Mouse (Mus musculus) embryonic facial prominence, embryonic 11.5 days (tissue): ENCODE data around the gene Bscl2. TPM values are rescaled to one million over a fixed set of nuclear protein-coding genes. Genes with fewer than 3 reads are reported as not detected.
A peak's percentile ranks its signal among the peaks of the same experiment; 100 is the strongest.

Experiments used
- ATAC-seq: fragments of 200-750 bp; cut with Nextera tagmentation; replicated peaks from 2 replicates; pipeline ENCODE4 v1.8.0; 2017; ENCODE audit warnings: low read depth; ENCODE audit not compliant: insufficient number of reproducible peaks, low FRiP score, low TSS enrichment
- DNase-seq: peaks from one replicate; pipeline ENCODE4 v3.0.0-alpha.2; 2015; ENCODE audit warnings: low spot score
- H3K27ac ChIP-seq: fragments of 300-500 bp; sonication (generic); replicated peaks from 2 replicates; pipeline ENCODE4 v1.5.1; 2014; ENCODE audit warnings: mild to moderate bottlenecking, low read depth, low read length, control low read depth
- H3K27me3 ChIP-seq: fragments of 300-500 bp; sonication (generic); 2 replicates; pipeline ENCODE4 v1.6.1; 2014; ENCODE audit warnings: mild to moderate bottlenecking, low read length, moderate library complexity, mixed read lengths; ENCODE audit not compliant: control insufficient read depth, insufficient read depth
- H3K36me3 ChIP-seq: fragments of 300-500 bp; sonication (generic); replicated peaks from 2 replicates; pipeline ENCODE4 v1.6.1; 2014; ENCODE audit warnings: low read depth, mild to moderate bottlenecking, low read length, moderate library complexity, mixed read lengths; ENCODE audit not compliant: control insufficient read depth, insufficient read depth
- H3K4me1 ChIP-seq: fragments of 300-500 bp; sonication (generic); 2 replicates; pipeline ENCODE4 v1.6.1; 2014; ENCODE audit warnings: low read length, mixed read lengths; ENCODE audit not compliant: control insufficient read depth, insufficient read depth
- H3K4me2 ChIP-seq: fragments of 300-500 bp; sonication (generic); 2 replicates; pipeline ENCODE4 v1.6.1; 2014; ENCODE audit warnings: low read depth, mild to moderate bottlenecking, control low read depth, low read length, moderate library complexity
- H3K4me3 ChIP-seq: fragments of 300-500 bp; sonication (generic); 2 replicates; pipeline ENCODE4 v1.5.1; 2014; ENCODE audit warnings: low read depth, low read length, control low read depth
- H3K9ac ChIP-seq: fragments of 300-500 bp; sonication (generic); replicated peaks from 2 replicates; pipeline ENCODE4 v1.6.1; 2014; ENCODE audit warnings: mild to moderate bottlenecking, control low read depth, low read length
- H3K9me3 ChIP-seq: fragments of 300-500 bp; sonication (generic); replicated peaks from 2 replicates; pipeline ENCODE4 v1.6.1; 2016; ENCODE audit warnings: mild to moderate bottlenecking, low read length, inconsistent platforms, mixed read lengths; ENCODE audit not compliant: control insufficient read depth
- WGBS: fragments of 180-500 bp; shearing (Covaris S2); extraction: QIAGEN DNeasy Blood & Tissue Kit; methylation state at CpG from one replicate; pipeline ENCODE4 v1.1.7; 2014; 5-methylcytosine and 5-hydroxymethylcytosine counted together
- polyA plus RNA-seq: library from polyadenylated mRNA; unstranded; fragments of >200 nt; fragmentation: Nextera tagmentation; extraction: Ambion mirVana; gene quantifications from 2 replicates; pipeline ENCODE4 v1.2.1, GENCODE M21; 2014

Gene Bscl2
- polyA plus RNA-seq, 1 experiment from 2014 or later, result 29.9 TPM

GRCm38 (mm10) chr19:8803204-8803780 is 34.0 kb upstream of the Bscl2 start:
- DNase-seq (no peak), ATAC-seq (no peak)
- 91% methylated on average over 9 of the region's 9 CpGs for WGBS
- Histone ChIP-seq H3K9me3 (no peaks in the 10 kb centered on the region), H3K4me3 (peak overlapping the region; percentile 43), H3K4me1 (no peaks in the 10 kb centered on the region), H3K4me2 (no peak overlapping the region), H3K27ac (no peak overlapping the region), H3K9ac (peak overlapping the region; percentile 37; the same call in 1 of the 2 replicates), H3K36me3 (no peaks in the 10 kb centered on the region), H3K27me3 (no peaks in the 10 kb centered on the region)

- Histone ChIP-seq H3K4me1 (no peaks in the 10 kb centered on the region), H3K27me3 (no peaks in the 10 kb centered on the region), H3K4me2 (no peak overlapping the region), H3K4me3 (no peak overlapping the region), H3K9ac (no peak overlapping the region), H3K27ac (no peak overlapping the region), H3K36me3 (no peaks in the 10 kb centered on the region), H3K9me3 (no peaks in the 10 kb centered on the region)
- ATAC-seq (no peak), DNase-seq (no peak)
- 91% methylated on average over 11 of the region's 11 CpGs for WGBS
These were observed 33.2 kb upstream of the Bscl2 start for GRCm38 (mm10) chr19:8803879-8804660.

GRCm38 (mm10) chr19:8806810-8807209 is 30.5 kb upstream of the Bscl2 start:
- H3K4me2 ChIP-seq, result no peak overlapping the region
- 91% methylated on average over 5 of the region's 5 CpGs for WGBS
- H3K4me1 ChIP-seq, result no peaks in the 10 kb centered on the region
- ATAC-seq (no peak), DNase-seq (no peak)
- H3K9me3 ChIP-seq, result no peaks in the 10 kb centered on the region
- 0 out of 2 replicates have a peak, but pooled peaks cover 2% of the 10 kb centered on the region for H3K36me3 ChIP-seq
- H3K27ac ChIP-seq, result no peak overlapping the region
- no peak overlapping the region for H3K4me3 ChIP-seq
- no peak overlapping the region for H3K9ac ChIP-seq
- H3K27me3 ChIP-seq, result no peaks in the 10 kb centered on the region

GRCm38 (mm10) chr19:8815812-8816211 is 21.5 kb upstream of the Bscl2 start:
- H3K9me3 ChIP-seq, result no peaks in the 10 kb centered on the region
- whole genome bisulfite sequencing, result 83% methylated on average over 11 of the region's 11 CpGs
- H3K4me1 ChIP-seq, result no peaks in the 10 kb centered on the region; the same call in 1 of the 2 replicates
- DNase-seq (no peak), ATAC-seq (no peak)
- H3K27ac ChIP-seq, result no peak overlapping the region
- no peaks in the 10 kb centered on the region for H3K27me3 ChIP-seq
- no peak overlapping the region for H3K4me3 ChIP-seq
- H3K4me2 ChIP-seq, result no peak overlapping the region
- H3K9ac ChIP-seq, result no peak overlapping the region; the same call in 1 of the 2 replicates
- peaks cover 11% of the 10 kb centered on the region; the same call in 1 of the 2 replicates for H3K36me3 ChIP-seq

- H3K27me3 ChIP-seq, result no peaks in the 10 kb centered on the region
- H3K4me2 ChIP-seq, result peak overlapping the region; percentile 13
- no peak for ATAC-seq
- DNase-seq, result no peak
- H3K27ac ChIP-seq, result no peak overlapping the region
- 78% methylated on average over 3 of the region's 3 CpGs for WGBS
- peak overlapping the region; percentile 27; the same call in 1 of the 2 replicates for H3K9ac ChIP-seq
- H3K4me1 ChIP-seq, result no peaks in the 10 kb centered on the region; the same call in 1 of the 2 replicates
- no peaks in the 10 kb centered on the region for H3K9me3 ChIP-seq
- H3K36me3 ChIP-seq, result peaks cover 9% of the 10 kb centered on the region; the same call in 1 of the 2 replicates
- H3K4me3 ChIP-seq, result peak overlapping the region; percentile 10; the same call in 1 of the 2 replicates
These were observed 20.3 kb upstream of the Bscl2 start for GRCm38 (mm10) chr19:8817001-8817400.

GRCm38 (mm10) chr19:8818301-8818798 is 18.9 kb upstream of the Bscl2 start:
- 34% methylated on average over 14 of the region's 14 CpGs for WGBS
- Histone ChIP-seq H3K4me3 (peak overlapping the region; percentile 99), H3K9ac (peak overlapping the region; percentile 77), H3K27me3 (no peaks in the 10 kb centered on the region), H3K27ac (peak overlapping the region; percentile 75; the same call in 1 of the 2 replicates), H3K4me1 (no peaks in the 10 kb centered on the region; the same call in 1 of the 2 replicates), H3K4me2 (peak overlapping the region; percentile 82), H3K36me3 (peaks cover 9% of the 10 kb centered on the region; the same call in 1 of the 2 replicates), H3K9me3 (no peaks in the 10 kb centered on the region)
- DNase-seq, result no peak
- no peak for ATAC-seq

- H3K36me3 ChIP-seq, result peaks cover 4% of the 10 kb centered on the region; the same call in 1 of the 2 replicates
- peak within 1 kb of the TSS; percentile 83 for H3K4me2 ChIP-seq
- no peaks in the 10 kb centered on the region; the same call in 1 of the 2 replicates for H3K4me1 ChIP-seq
- peak; percentile 100 for DNase-seq
- peak; percentile 93 for ATAC-seq
- no peaks in the 10 kb centered on the region for H3K9me3 ChIP-seq
- under 1% methylated on average over 33 of the region's 33 CpGs for WGBS
- no peaks in the 10 kb centered on the region for H3K27me3 ChIP-seq
- H3K27ac ChIP-seq, result peak within 1 kb of the TSS; percentile 98
- H3K4me3 ChIP-seq, result peak within 1 kb of the TSS; percentile 99
- peak within 1 kb of the TSS; percentile 96 for H3K9ac ChIP-seq
These were observed 18.3 kb upstream of the Bscl2 start, which contains the start of gene Ttc9c for GRCm38 (mm10) chr19:8818801-8819595. Gene Ttc9c, minus strand, starts transcription at chr19:8819333.
